Mouse (Mus musculus) stomach, embryonic 16.5 days (tissue): ENCODE measurements around the gene Abtb2. TPM values are rescaled to one million over a fixed set of nuclear protein-coding genes. Genes with fewer than 3 reads are reported as not detected.

Experiments used
- ATAC-seq: fragments of 200-750 bp; cut with Nextera tagmentation; 2 replicates; pipeline ENCODE4 v1.8.0; 2017; ENCODE audit warnings: moderate number of reproducible peaks, moderate TSS enrichment; ENCODE audit not compliant: insufficient read depth, low FRiP score
- H3K27ac ChIP-seq: fragments of 300-500 bp; sonication (generic); 2 replicates; pipeline ENCODE4 v1.5.1; 2014; ENCODE audit warnings: low read length
- H3K27me3 ChIP-seq: fragments of 300-500 bp; sonication (generic); 2 replicates; pipeline ENCODE4 v1.6.1; 2014; ENCODE audit warnings: low read length, control low read depth, mixed read lengths; ENCODE audit not compliant: control insufficient read depth, insufficient read depth
- H3K36me3 ChIP-seq: fragments of 300-500 bp; sonication (generic); 2 replicates; pipeline ENCODE4 v1.6.1; 2014; ENCODE audit warnings: low read length; ENCODE audit not compliant: control insufficient read depth, insufficient read depth
- H3K4me1 ChIP-seq: fragments of 300-500 bp; sonication (generic); 2 replicates; pipeline ENCODE4 v1.6.1; 2014; ENCODE audit warnings: low read length, control low read depth, mixed read lengths; ENCODE audit not compliant: control insufficient read depth, insufficient read depth
- H3K4me2 ChIP-seq: fragments of 300-500 bp; sonication (generic); 2 replicates; pipeline ENCODE4 v1.6.1; 2014; ENCODE audit warnings: low read depth, low read length, mixed read lengths
- H3K4me3 ChIP-seq: fragments of 300-500 bp; sonication (generic); replicated peaks from 2 replicates; pipeline ENCODE4 v1.5.1; 2014; ENCODE audit warnings: mild to moderate bottlenecking, low read length
- H3K9ac ChIP-seq: fragments of 300-500 bp; sonication (generic); 2 replicates; pipeline ENCODE4 v1.6.1; 2014; ENCODE audit warnings: low read length
- H3K9me3 ChIP-seq: fragments of 300-500 bp; sonication (generic); replicated peaks from 2 replicates; pipeline ENCODE4 v1.6.1; 2016; ENCODE audit warnings: low read length, control low read depth; ENCODE audit not compliant: control insufficient read depth
- WGBS: fragments of 180-500 bp; shearing (Covaris S2); extraction: QIAGEN DNeasy Blood & Tissue Kit; methylation state at CpG from one replicate; pipeline ENCODE4 v1.1.7; 2014; 5-methylcytosine and 5-hydroxymethylcytosine counted together
- polyA plus RNA-seq: library from polyadenylated mRNA; unstranded; fragments of >200 nt; fragmentation: Nextera tagmentation; extraction: Ambion mirVana; gene quantifications from 2 replicates; pipeline ENCODE4 v1.2.1, GENCODE M21; 2015

The Abtb2 gene
- polyA plus RNA-seq, 1 experiment from 2014 or later: 5.3 TPM

DNA sequence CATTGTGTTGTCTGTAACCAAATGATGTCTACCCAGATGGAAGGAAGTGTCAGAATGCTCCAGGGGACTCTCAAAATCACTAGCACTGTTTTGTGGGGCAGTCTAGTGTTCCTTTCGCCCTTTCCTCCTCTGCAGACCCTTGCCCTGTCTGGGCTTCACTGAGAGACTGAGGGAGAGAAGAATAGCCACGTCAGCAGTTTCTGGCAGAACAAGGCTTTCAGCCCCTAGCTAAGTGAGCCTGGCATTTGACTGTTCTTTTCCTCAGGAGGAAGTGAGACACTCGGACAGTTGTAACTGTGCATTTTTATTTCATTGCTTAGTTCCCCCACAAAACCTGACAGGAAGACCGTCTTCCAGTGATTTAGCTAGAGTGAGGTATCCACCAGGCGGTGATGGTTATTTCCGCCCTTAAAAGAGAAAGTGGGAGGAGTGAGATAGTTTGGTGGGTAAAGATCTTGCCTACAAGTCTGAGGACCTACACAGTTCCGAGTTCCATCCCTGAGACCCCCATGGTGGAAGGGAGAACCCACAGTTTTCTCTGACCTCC is 106.5 kb downstream of the Abtb2 start:
- 76% methylated on average over 7 of the region's 7 CpGs for WGBS
- H3K4me3 ChIP-seq: no peak overlapping the region
- no peak for ATAC-seq

GRCm38 (mm10) chr2:103673609-103674008 is 107.5 kb downstream of the Abtb2 start:
- 63% methylated on average over 4 of the region's 4 CpGs for WGBS
- Histone ChIP-seq H3K36me3 (no peaks in the 10 kb centered on the region), H3K4me2 (no peak overlapping the region), H3K4me3 (no peak overlapping the region), H3K27ac (no peak overlapping the region), H3K9me3 (no peaks in the 10 kb centered on the region), H3K9ac (no peak overlapping the region), H3K4me1 (peaks cover 5% of the 10 kb centered on the region; the same call in 1 of the 2 replicates), H3K27me3 (no peaks in the 10 kb centered on the region)
- no peak for ATAC-seq

More for the DNA sequence above, 106.5 kb downstream of the Abtb2 start:
- no peaks in the 10 kb centered on the region for H3K36me3 ChIP-seq
- no peak overlapping the region for H3K9ac ChIP-seq
- H3K4me1 ChIP-seq: peaks cover 13% of the 10 kb centered on the region; the same call in 1 of the 2 replicates
- H3K4me2 ChIP-seq: no peak overlapping the region
- no peak overlapping the region for H3K27ac ChIP-seq
- no peaks in the 10 kb centered on the region for H3K27me3 ChIP-seq
- H3K9me3 ChIP-seq: no peaks in the 10 kb centered on the region

DNA sequence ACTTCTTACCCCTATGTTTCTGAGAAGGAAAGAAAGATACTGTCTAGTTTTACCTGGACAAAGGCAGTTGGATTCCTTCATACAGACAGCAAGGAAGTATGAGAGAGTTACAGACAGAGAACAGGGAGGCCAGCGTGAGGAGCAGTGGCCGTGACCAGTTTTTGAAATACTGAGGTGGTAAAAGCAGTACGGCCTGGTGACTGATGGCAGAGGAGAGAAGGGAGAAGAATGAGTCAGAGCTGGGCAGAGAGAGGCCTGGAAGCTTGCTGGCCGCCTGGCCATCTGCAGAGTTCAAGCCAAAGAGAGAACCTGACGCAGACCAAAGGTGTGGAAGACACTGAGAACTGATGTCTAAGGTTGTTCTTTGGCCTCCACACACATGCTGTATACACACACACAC is 109.3 kb downstream of the Abtb2 start:
- no peak overlapping the region for H3K4me3 ChIP-seq
- no peak overlapping the region for H3K4me2 ChIP-seq
- no peak overlapping the region for H3K9ac ChIP-seq
- no peak for ATAC-seq
- WGBS: 85% methylated on average over 5 of the region's 5 CpGs
- H3K9me3 ChIP-seq: no peaks in the 10 kb centered on the region
- H3K27me3 ChIP-seq: no peaks in the 10 kb centered on the region
- no peak overlapping the region for H3K27ac ChIP-seq
- H3K36me3 ChIP-seq: no peaks in the 10 kb centered on the region
- no peaks in the 10 kb centered on the region for H3K4me1 ChIP-seq

DNA sequence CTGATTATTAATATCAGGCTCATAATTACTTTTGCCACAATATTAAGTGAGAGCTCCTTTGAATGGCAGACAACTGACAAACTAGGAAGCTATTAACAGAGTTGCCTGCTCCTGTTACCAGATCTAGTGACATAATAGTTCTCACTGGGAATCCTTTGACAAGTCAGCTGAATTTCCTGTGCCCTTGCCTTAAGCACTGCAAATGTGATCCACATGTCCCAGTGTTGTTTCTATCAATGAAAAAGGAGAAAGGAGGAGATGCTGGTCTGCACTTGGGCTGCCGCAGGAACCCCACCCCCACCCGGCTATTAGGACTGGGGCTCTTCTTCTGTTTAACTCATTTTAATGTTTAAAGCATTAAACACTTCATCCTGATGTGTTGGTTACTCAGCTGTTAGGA is 110.7 kb downstream of the Abtb2 start:
- H3K9me3 ChIP-seq: no peaks in the 10 kb centered on the region
- ATAC-seq: no peak
- WGBS: 34% methylated on average over 2 of the region's 2 CpGs

DNA sequence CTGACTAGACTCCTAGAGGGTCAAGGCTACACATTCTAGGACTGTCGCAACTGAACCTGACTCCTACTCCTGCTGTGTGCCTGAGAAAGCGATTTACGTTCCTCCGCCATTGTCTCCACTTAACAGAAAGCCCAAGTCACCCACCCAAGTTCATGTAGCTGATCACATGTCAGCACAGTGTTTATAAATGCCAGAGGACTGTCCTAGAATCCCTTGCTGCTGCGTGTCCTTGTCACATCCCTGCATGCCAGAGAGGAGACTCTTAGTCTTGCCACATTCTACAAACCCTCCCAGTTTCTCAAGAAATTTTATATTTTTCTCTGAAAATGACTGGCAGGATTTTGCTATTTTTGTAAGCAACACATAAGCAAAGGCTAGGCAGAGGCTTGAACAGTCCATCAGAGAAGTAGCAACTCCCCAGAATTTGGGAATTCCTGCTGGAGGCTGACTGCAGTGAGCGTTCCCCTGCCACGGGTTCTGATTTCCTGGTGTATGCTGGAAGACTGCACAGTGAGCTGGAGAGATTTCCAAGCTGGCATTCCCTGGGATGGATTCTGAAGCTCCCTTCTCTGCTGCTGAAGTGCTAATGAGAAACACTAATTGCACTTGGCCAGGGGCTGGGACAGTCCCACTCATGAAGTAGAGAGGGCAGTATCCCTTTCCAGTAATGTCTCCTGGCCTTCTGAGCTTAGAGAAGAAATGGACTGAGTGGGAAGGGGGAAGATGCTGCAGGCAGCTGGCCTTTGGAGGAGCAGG is 111.7 kb downstream of the Abtb2 start:
- Histone ChIP-seq H3K9ac (no peak overlapping the region), H3K27ac (no peak overlapping the region), H3K9me3 (no peaks in the 10 kb centered on the region), H3K27me3 (no peaks in the 10 kb centered on the region), H3K36me3 (no peaks in the 10 kb centered on the region), H3K4me2 (no peak overlapping the region), H3K4me1 (no peaks in the 10 kb centered on the region), H3K4me3 (no peak overlapping the region)
- WGBS: 81% methylated on average over 7 of the region's 7 CpGs
- ATAC-seq: no peak

More for the DNA sequence above, 110.7 kb downstream of the Abtb2 start:
- no peak overlapping the region for H3K4me2 ChIP-seq
- no peak overlapping the region for H3K27ac ChIP-seq
- no peaks in the 10 kb centered on the region for H3K36me3 ChIP-seq
- H3K4me3 ChIP-seq: no peak overlapping the region
- H3K27me3 ChIP-seq: no peaks in the 10 kb centered on the region
- no peaks in the 10 kb centered on the region for H3K4me1 ChIP-seq
- H3K9ac ChIP-seq: no peak overlapping the region

- Histone ChIP-seq H3K4me1 (no peaks in the 10 kb centered on the region), H3K9ac (no peak overlapping the region), H3K4me3 (no peak overlapping the region), H3K36me3 (no peaks in the 10 kb centered on the region), H3K27ac (no peak overlapping the region), H3K9me3 (no peaks in the 10 kb centered on the region), H3K4me2 (no peak overlapping the region), H3K27me3 (no peaks in the 10 kb centered on the region)
- no peak for ATAC-seq
- 88% methylated on average over 6 of the region's 6 CpGs for WGBS
Measured at GRCm38 (mm10) chr2:103678433-103678832, 112.3 kb downstream of the Abtb2 start.

DNA sequence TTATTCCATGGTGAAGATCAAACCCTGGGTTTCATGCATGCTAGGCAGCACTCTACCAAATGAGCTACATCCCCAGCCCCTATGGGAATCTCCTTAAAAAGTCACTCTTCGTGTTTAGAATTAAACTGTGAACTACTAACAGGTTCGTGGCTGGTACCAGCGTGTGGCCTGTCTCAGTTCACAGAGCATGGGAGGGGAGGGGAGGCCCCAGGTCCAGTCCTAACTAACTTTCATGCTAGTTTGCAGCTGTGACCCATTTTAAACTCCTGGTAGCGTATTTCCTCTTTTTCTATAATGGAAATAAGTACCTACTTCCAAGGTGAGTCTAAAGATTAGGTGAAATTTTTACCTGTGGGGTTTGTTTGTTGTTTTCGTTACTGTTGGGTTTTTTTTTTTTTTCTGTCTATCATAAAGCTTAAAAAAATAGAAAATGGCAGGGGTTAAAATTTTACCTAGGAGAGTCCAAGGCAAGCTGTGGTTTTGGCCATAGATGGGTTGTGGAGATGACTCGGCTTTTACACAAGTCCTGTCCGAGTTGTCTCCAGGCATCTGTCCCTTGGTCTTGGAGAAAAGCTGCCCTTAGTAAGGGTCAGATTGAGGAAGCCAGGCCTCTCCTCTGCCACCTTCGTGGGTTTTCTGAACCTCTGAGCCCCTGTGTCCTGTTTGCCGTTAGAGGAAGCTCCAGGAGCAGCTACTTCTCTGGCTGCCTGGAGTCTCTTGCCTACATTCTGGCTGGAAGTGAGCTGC is 114.4 kb downstream of the Abtb2 start:
- Histone ChIP-seq H3K27ac (no peak overlapping the region), H3K4me2 (no peak overlapping the region), H3K9me3 (no peaks in the 10 kb centered on the region), H3K4me3 (no peak overlapping the region), H3K36me3 (no peaks in the 10 kb centered on the region), H3K27me3 (no peaks in the 10 kb centered on the region), H3K9ac (no peak overlapping the region), H3K4me1 (peaks cover 5% of the 10 kb centered on the region)
- ATAC-seq: no peak
- WGBS: 73% methylated on average over 9 of the region's 9 CpGs

- no peak overlapping the region for H3K4me2 ChIP-seq
- no peaks in the 10 kb centered on the region for H3K9me3 ChIP-seq
- 82% methylated on average over 5 of the region's 5 CpGs for WGBS
- H3K36me3 ChIP-seq: no peaks in the 10 kb centered on the region
- no peak overlapping the region for H3K9ac ChIP-seq
- no peak overlapping the region for H3K27ac ChIP-seq
- peaks cover 5% of the 10 kb centered on the region for H3K4me1 ChIP-seq
- H3K4me3 ChIP-seq: no peak overlapping the region
- no peak for ATAC-seq
- no peaks in the 10 kb centered on the region for H3K27me3 ChIP-seq
Measured at GRCm38 (mm10) chr2:103681149-103681548, 115.0 kb downstream of the Abtb2 start.

- Histone ChIP-seq H3K4me2 (no peak overlapping the region), H3K4me1 (peaks cover 5% of the 10 kb centered on the region), H3K27me3 (no peaks in the 10 kb centered on the region), H3K4me3 (no peak overlapping the region), H3K9me3 (no peaks in the 10 kb centered on the region), H3K9ac (no peak overlapping the region), H3K36me3 (no peaks in the 10 kb centered on the region), H3K27ac (no peak overlapping the region)
- 73% methylated on average over 9 of the region's 9 CpGs for WGBS
- no peak for ATAC-seq
Measured at GRCm38 (mm10) chr2:103682261-103682722, 116.2 kb downstream of the Abtb2 start.
